Mouse (Mus musculus) heart, postnatal 0 days (tissue): ENCODE measurements around the gene 4930550C14Rik.

Experiments used
- CTCF ChIP-seq: IDR thresholded peaks from 2 replicates; pipeline ENCODE4 v1.5.1; 2016; ENCODE audit warnings: antibody characterized with exemption, control low read depth, low read depth
- EP300 ChIP-seq: IDR thresholded peaks from 2 replicates; pipeline ENCODE4 v1.6.1; 2016; ENCODE audit warnings: antibody characterized with exemption, low read depth

GRCm38 (mm10) chr9:53402291-53402711 lies at the start of gene 4930550C14Rik:
- TF ChIP-seq CTCF (no peak), EP300 (no peak)
